Mouse (Mus musculus) intestine, postnatal 0 days (tissue): Measurements from ENCODE around the gene Ak5. TPM values are rescaled to one million over a fixed set of nuclear protein-coding genes. Genes with fewer than 3 reads are reported as not detected.

Experiments
- ATAC-seq: fragments of 200-750 bp; cut with Nextera tagmentation; 2 replicates; pipeline ENCODE4 v1.8.0; 2017; ENCODE audit warnings: mild to moderate bottlenecking, moderate TSS enrichment, moderate library complexity
- H3K27ac ChIP-seq: fragments of 300-500 bp; sonication (generic); 2 replicates; pipeline ENCODE4 v1.5.1; 2014; ENCODE audit warnings: mild to moderate bottlenecking, low read depth, low read length, moderate library complexity
- H3K27me3 ChIP-seq: fragments of 300-500 bp; sonication (generic); replicated peaks from 2 replicates; pipeline ENCODE4 v1.6.1; 2014; ENCODE audit warnings: low read length, mixed read lengths; ENCODE audit not compliant: control insufficient read depth, insufficient read depth
- H3K36me3 ChIP-seq: fragments of 300-500 bp; sonication (generic); 2 replicates; pipeline ENCODE4 v1.6.1; 2014; ENCODE audit warnings: mild to moderate bottlenecking, moderate library complexity; ENCODE audit not compliant: control insufficient read depth, insufficient read depth
- H3K4me1 ChIP-seq: fragments of 300-500 bp; sonication (generic); replicated peaks from 2 replicates; pipeline ENCODE4 v1.6.1; 2014; ENCODE audit warnings: antibody characterized with exemption, low read length, mixed read lengths; ENCODE audit not compliant: control insufficient read depth, insufficient read depth
- H3K4me2 ChIP-seq: fragments of 300-500 bp; sonication (generic); replicated peaks from 2 replicates; pipeline ENCODE4 v1.6.1; 2014; ENCODE audit warnings: low read depth, mild to moderate bottlenecking, moderate library complexity
- H3K4me3 ChIP-seq: fragments of 300-500 bp; sonication (generic); 2 replicates; pipeline ENCODE4 v1.5.1; 2014; ENCODE audit warnings: low read depth, low read length
- H3K9ac ChIP-seq: fragments of 300-500 bp; sonication (generic); 2 replicates; pipeline ENCODE4 v1.6.1; 2014; ENCODE audit warnings: mild to moderate bottlenecking, low read depth, low read length
- H3K9me3 ChIP-seq: fragments of 300-500 bp; sonication (generic); 2 replicates; pipeline ENCODE4 v1.6.1; 2016; ENCODE audit warnings: mixed run types; ENCODE audit not compliant: control insufficient read depth
- CTCF ChIP-seq: sonication (generic); IDR thresholded peaks from 2 replicates; pipeline ENCODE4 v1.5.1; 2016; ENCODE audit warnings: low read depth, mild to moderate bottlenecking, control low read depth, antibody characterized with exemption, moderate library complexity
- WGBS: fragments of 180-500 bp; shearing (Covaris S2); extraction: QIAGEN DNeasy Blood & Tissue Kit; methylation state at CpG from one replicate; pipeline ENCODE4 v1.1.7; 2014; 5-methylcytosine and 5-hydroxymethylcytosine counted together
- polyA plus RNA-seq: library from polyadenylated mRNA; unstranded; fragments of >200 nt; fragmentation: Nextera tagmentation; extraction: Ambion mirVana; gene quantifications from 2 replicates; pipeline ENCODE4 v1.2.1, GENCODE M21; 2015

Ak5 gene
- polyA plus RNA-seq, 1 experiment from 2014 or later: 0.33 TPM

- Histone ChIP-seq H3K27ac (no peak overlapping the region), H3K4me2 (no peak overlapping the region), H3K4me1 (no peaks in the 10 kb centered on the region), H3K4me3 (no peak overlapping the region), H3K9ac (no peak overlapping the region), H3K36me3 (no peaks in the 10 kb centered on the region), H3K27me3 (no peaks in the 10 kb centered on the region), H3K9me3 (no peaks in the 10 kb centered on the region)
- no peak for ATAC-seq
- no peak for TF ChIP-seq CTCF
- WGBS: 83% methylated on average over 5 of the region's 5 CpGs
Measured at GRCm38 (mm10) chr3:152530344-152530743, 137.8 kb downstream of the Ak5 start.

- Histone ChIP-seq H3K36me3 (no peaks in the 10 kb centered on the region), H3K9ac (no peak overlapping the region), H3K9me3 (no peaks in the 10 kb centered on the region), H3K27me3 (no peaks in the 10 kb centered on the region), H3K4me3 (no peak overlapping the region), H3K4me2 (no peak overlapping the region), H3K4me1 (no peaks in the 10 kb centered on the region), H3K27ac (no peak overlapping the region)
- 60% methylated on average over 11 of the region's 11 CpGs for WGBS
- no peak for ATAC-seq
- TF ChIP-seq CTCF: no peak
Measured at GRCm38 (mm10) chr3:152529058-152529972, 138.8 kb downstream of the Ak5 start.

- Histone ChIP-seq H3K9ac (no peak overlapping the region), H3K27me3 (no peaks in the 10 kb centered on the region), H3K27ac (no peak overlapping the region), H3K4me1 (no peaks in the 10 kb centered on the region), H3K4me2 (no peak overlapping the region), H3K9me3 (no peaks in the 10 kb centered on the region), H3K36me3 (no peaks in the 10 kb centered on the region), H3K4me3 (no peak overlapping the region)
- no peak for TF ChIP-seq CTCF
- 69% methylated on average over 8 of the region's 8 CpGs for WGBS
- ATAC-seq: no peak
Measured at GRCm38 (mm10) chr3:152526721-152527120, 141.4 kb downstream of the Ak5 start.

- ATAC-seq: no peak
- H3K9me3 ChIP-seq: no peaks in the 10 kb centered on the region
- no peak overlapping the region for H3K9ac ChIP-seq
- no peaks in the 10 kb centered on the region for H3K36me3 ChIP-seq
- H3K4me2 ChIP-seq: no peak overlapping the region
- WGBS: 49% methylated on average over 4 of the region's 4 CpGs
- H3K4me3 ChIP-seq: no peak overlapping the region
- TF ChIP-seq CTCF: no peak
- H3K27me3 ChIP-seq: no peaks in the 10 kb centered on the region
- no peaks in the 10 kb centered on the region for H3K4me1 ChIP-seq
- no peak overlapping the region for H3K27ac ChIP-seq
Measured at GRCm38 (mm10) chr3:152523315-152523638, 144.9 kb downstream of the Ak5 start.

- H3K9ac ChIP-seq: no peak overlapping the region
- ATAC-seq: no peak
- no peak for TF ChIP-seq CTCF
Measured at GRCm38 (mm10) chr3:152522634-152523314, 145.4 kb downstream of the Ak5 start.

GRCm38 (mm10) chr3:152521054-152521453 lies 147.1 kb downstream of the Ak5 start:
- no peaks in the 10 kb centered on the region for H3K4me1 ChIP-seq
- no peak overlapping the region for H3K4me3 ChIP-seq
- no peak for TF ChIP-seq CTCF
- H3K9me3 ChIP-seq: no peaks in the 10 kb centered on the region
- H3K27ac ChIP-seq: no peak overlapping the region
- 86% methylated on average over 7 of the region's 7 CpGs for WGBS
- no peak overlapping the region for H3K9ac ChIP-seq
- no peaks in the 10 kb centered on the region for H3K36me3 ChIP-seq
- no peak overlapping the region for H3K4me2 ChIP-seq
- ATAC-seq: no peak
- no peaks in the 10 kb centered on the region for H3K27me3 ChIP-seq

More at GRCm38 (mm10) chr3:152522634-152523314, 145.4 kb downstream of the Ak5 start:
- H3K4me3 ChIP-seq: no peak overlapping the region
- WGBS: 51% methylated on average over 6 of the region's 6 CpGs
- H3K27ac ChIP-seq: no peak overlapping the region
- H3K9me3 ChIP-seq: no peaks in the 10 kb centered on the region
- no peaks in the 10 kb centered on the region for H3K4me1 ChIP-seq
- H3K27me3 ChIP-seq: no peaks in the 10 kb centered on the region
- no peak overlapping the region for H3K4me2 ChIP-seq
- no peaks in the 10 kb centered on the region for H3K36me3 ChIP-seq
